Mouse (Mus musculus) small intestine, adult 2 months (tissue): Measurements from ENCODE around the gene Gm29049. TPM values are rescaled to one million over a fixed set of nuclear protein-coding genes. Genes with fewer than 3 reads are reported as not detected.
"Not testable (repeated sequence)": the region's sequence is repeated elsewhere in the genome, so short reads cannot be mapped to it uniquely, and the experiment has no call there.

Source experiments
- H3K27ac ChIP-seq: fragments of 200-500 bp; 2 replicates; pipeline ENCODE4 v1.5.1; 2012; ENCODE audit warnings: low read depth, low read length, control low read depth, inconsistent platforms; ENCODE audit not compliant: insufficient read depth
- H3K27me3 ChIP-seq: fragments of 200-500 bp; 2 replicates; pipeline ENCODE4 v1.6.1; 2012; ENCODE audit warnings: mild to moderate bottlenecking, moderate library complexity, low read length, inconsistent platforms; ENCODE audit not compliant: control insufficient read depth, insufficient read depth
- H3K36me3 ChIP-seq: fragments of 200-500 bp; 2 replicates; pipeline ENCODE4 v1.6.1; 2012; ENCODE audit warnings: mild to moderate bottlenecking, low read length, control low read depth, inconsistent platforms; ENCODE audit not compliant: control insufficient read depth, insufficient read depth
- H3K4me1 ChIP-seq: fragments of 200-500 bp; 2 replicates; pipeline ENCODE4 v1.6.1; 2012; ENCODE audit warnings: low read length, inconsistent platforms, mixed read lengths; ENCODE audit not compliant: control insufficient read depth, insufficient read depth, insufficient read length
- H3K4me3 ChIP-seq: fragments of 200-500 bp; 2 replicates; pipeline ENCODE4 v1.5.1; 2012; ENCODE audit warnings: low read depth, mild to moderate bottlenecking, control low read depth, inconsistent platforms, low read length, moderate library complexity
- WGBS: fragments of 180-500 bp; shearing (Covaris S2); methylation state at CpG from one replicate; pipeline ENCODE4 v1.1.7; 2018; 5-methylcytosine and 5-hydroxymethylcytosine counted together
- polyA plus RNA-seq: library from polyadenylated mRNA; depleted of rRNA; stranded (reverse); fragments of >200 nt; gene quantifications from 2 replicates; pipeline ENCODE4 v1.2.3, GENCODE M21; 2012; rRNA removed

Gm29049 gene
- not detected in 2 replicates for polyA plus RNA-seq

DNA sequence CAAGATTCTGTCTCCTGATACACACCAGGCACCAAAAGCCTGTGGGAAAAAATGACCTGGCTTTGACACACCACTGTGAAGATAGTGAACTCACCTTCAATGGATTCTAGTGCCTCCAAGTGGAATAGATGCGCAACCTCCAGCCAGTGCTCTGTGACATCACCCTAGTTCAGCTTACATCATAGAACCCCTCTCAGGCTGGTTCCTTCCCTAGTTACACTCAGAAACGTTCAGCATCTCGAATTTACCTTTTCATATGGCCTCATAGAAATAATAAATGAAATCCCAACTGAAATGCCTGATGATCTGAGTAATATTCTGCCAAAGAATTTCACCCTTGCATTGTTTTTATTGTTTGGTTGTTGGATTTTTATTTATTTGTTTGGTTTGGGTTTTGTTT, at the start of gene Gm29049:
Gene Gm29049 (minus strand): TSS at position 101 of the 400 bp plus-strand sequence.
- not testable (repeated sequence) for H3K27me3 ChIP-seq, H3K36me3 ChIP-seq, H3K27ac ChIP-seq, H3K4me1 ChIP-seq, H3K4me3 ChIP-seq
- WGBS: 50% methylated on average over 2 of the region's 3 CpGs

Other genes starting within 250 kb of the Gm29049 start
- not detected in 2 replicates for gene Gm20825, start 74.3 kb upstream of the Gm29049 start, polyA plus RNA-seq